Mouse (Mus musculus) naive thymus-derived CD4-positive, alpha-beta T cell, adult 5 months (primary cell): ENCODE data around the gene Gm20916. TPM values are rescaled to one million over a fixed set of nuclear protein-coding genes. Genes with fewer than 3 reads are reported as not detected.

Experiments used
- polyA plus RNA-seq: library from polyadenylated mRNA; unstranded; fragments of 100-300 nt; shearing (Covaris generic); gene quantifications from one replicate; pipeline ENCODE4 v1.2.1, GENCODE M21; 2017

Gene Gm20916
- polyA plus RNA-seq, result not detected

DNA sequence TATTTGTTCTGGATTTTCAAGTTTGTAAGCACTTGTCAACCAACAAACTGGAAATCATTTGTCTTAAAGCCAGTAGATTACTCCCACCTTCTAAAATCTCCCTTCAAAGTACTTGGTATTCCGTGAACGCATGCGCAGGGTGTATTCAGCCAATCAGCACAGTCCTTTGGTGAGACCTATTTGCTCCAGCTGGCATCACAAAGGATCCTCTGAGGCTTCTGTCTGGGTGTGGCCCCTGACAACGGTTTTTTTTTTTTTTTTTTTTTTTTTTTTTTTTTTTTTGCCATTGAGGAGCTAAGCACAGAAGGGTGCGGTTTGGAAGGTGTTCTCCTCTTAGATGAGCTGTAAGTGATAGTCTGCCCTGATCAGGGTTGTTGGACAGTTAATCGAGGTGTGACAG is at the start of gene Gm20916:
Gm20916 (plus strand) TSS at position 301 of the 400 bp plus-strand sequence.

Other genes with a start within 250 kb of the Gm20916 start
- not detected for gene Gm20917, start 168.4 kb upstream of the Gm20916 start, polyA plus RNA-seq